Mouse (Mus musculus): ENCODE measurements at regions not wholly inside any gene's neighbourhood (a gene's known extent, or its start where the extent isn't known, plus 50 kb on each side); places are given as distances from the start of the nearest gene placed in this dataset.

GRCm38 (mm10) chr10:23610485-23610884 is 176.6 kb downstream of the Rps12 start:
- DNase-seq (ENCODE audit: low read depth, low spot score), result no peak

GRCm38 (mm10) chr10:23610046-23610445 is 177.0 kb downstream of the Rps12 start:
- DNase-seq (ENCODE audit: low read depth, low spot score), result peak; percentile 5

DNA sequence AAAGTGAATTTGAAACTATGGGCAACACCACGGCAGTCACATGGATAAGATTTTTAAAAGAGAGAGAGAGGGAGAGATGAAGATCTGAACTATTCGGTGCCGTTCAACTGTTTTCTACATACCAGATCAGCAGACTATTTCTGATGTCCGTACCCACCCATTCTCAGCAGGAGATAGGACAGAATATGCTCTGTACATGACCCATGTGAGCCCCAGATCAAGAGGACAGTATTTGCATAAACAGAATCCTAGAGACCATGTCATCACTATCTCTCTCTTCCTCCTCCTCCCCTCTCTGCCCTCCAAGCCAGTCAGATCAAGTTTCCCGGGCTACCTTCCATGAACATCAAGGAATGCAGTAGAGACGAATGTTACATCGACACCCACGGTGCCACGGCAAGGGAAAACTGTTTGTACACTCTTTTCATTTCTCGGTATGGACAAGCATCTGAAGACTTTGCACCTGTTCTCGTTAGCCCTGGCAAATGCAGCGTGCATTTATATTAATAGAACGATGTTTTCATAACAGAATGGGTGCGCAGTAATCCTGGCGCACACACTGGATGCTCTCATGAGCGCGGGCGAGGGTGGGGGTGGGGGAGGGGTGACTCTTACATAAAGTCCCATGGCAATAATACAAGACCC is 177.7 kb downstream of the Rps12 start:
- DNase-seq (ENCODE audit: low read depth, low spot score), result peak; percentile 30

DNA sequence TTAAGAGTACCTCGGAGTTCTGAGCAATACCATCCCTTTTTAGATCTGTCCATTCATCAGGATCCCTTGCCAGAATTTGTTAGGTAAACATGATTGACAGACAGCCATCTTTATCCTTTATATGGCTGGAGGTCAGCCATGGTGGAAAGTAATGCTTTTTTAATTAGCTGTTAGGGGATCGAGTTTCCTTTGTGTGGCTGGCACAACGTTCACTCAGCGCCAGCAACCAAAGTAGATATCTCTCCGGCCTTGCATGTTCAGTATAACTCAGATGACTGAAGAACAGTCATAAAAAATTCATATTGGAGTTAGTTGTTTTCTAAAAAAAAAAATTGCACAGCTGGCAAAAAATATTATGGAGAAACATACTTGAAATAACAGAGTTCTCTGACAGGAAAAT is 186.4 kb downstream of the Rps12 start:
- DNase-seq (ENCODE audit: low read depth, low spot score), result no peak

DNA sequence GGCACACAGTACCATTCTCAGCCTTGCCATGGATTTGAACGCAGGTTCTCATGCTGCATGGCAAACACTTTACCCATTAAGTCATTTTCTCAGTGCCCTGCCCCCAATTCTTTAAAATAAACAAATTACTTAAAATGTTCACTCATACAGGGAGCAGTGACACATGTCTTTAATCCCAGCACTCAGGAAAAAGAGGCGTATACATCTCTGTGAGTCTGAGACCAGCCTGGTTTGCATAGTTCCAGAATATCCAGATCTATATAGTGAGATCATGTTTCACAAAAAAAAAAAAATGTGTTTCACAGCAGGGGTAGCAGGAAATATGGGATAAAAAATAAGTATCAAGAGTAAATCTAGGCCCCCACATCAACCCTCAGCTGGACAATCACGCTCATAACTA is 191.5 kb downstream of the Rps12 start:
- DNase-seq (ENCODE audit: low read depth, low spot score), result no peak

DNA sequence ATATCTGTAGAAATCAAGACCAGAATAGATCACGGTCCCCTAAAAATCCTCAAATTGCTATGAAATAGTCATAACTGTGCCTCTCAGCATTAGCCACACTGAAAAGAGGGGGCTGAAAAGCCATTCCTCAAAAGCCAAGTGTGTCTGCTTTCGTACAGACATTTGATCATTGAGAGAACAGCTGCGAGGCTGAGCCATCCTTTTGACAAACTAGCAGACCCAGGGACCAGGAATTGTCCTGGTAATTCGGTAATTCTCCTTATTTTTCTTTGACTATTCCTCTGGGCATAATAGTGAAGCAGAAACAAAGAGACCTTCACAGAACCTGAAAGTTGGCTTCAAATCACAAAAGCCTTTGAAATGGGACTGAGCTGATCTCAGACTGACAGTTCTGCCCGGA is 206.8 kb downstream of the Rps12 start:
- no peak for DNase-seq (ENCODE audit: low read depth, low spot score)

DNA sequence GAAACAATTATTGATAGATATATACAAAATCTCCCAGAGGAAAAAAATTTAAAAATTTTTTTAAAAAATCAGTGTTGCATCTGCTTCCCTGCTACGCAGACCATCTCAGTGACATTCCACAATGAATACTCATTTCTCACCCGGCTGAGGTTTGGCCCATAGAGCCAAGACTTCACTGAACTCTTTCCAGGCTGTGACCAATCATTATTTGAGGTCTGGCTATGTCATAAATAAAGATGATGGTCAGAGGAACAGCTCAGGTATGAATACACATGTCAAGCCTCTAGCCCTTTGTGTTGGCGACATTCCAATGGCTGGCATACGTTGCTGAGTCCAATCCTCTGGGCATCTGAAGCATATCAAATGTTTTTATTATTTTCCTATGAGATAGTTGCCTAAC is 216.1 kb downstream of the Rps12 start:
- DNase-seq (ENCODE audit: low read depth, low spot score), result no peak

GRCm38 (mm10) chr10:23569386-23569785 is 217.7 kb downstream of the Rps12 start:
- peak; percentile 7 for DNase-seq (ENCODE audit: low read depth, low spot score)

DNA sequence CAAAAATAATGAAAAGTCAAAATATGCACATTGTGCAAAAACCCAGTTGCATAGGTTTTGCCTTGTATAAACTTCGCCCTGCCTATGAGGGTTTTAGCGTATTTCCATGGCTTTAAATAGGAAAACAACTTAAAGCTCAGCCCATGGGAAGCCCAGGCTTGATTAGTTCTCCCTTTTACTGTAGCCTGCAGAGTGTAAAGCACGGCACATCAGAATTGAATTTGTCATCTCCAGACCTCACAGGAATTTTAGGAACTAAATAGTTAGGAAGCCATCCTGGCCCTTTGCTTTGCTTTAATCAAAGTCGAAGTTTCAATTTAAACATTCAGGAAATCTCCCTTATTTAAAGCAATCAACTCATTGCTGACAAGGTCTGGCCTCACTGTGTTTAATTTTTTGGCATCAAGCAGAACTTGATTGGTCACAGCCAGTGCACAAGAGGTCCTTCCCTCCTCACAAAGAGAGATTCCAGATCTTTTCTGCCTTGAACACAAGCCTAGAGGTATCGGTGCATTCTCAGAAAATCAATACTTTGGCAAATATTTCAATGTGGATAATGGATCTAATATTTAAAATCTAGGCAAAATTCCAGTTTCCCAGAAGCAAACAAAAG is 211.8 kb upstream of the Eya4 start:
- no peak for DNase-seq (ENCODE audit: low read depth, low spot score)

DNA sequence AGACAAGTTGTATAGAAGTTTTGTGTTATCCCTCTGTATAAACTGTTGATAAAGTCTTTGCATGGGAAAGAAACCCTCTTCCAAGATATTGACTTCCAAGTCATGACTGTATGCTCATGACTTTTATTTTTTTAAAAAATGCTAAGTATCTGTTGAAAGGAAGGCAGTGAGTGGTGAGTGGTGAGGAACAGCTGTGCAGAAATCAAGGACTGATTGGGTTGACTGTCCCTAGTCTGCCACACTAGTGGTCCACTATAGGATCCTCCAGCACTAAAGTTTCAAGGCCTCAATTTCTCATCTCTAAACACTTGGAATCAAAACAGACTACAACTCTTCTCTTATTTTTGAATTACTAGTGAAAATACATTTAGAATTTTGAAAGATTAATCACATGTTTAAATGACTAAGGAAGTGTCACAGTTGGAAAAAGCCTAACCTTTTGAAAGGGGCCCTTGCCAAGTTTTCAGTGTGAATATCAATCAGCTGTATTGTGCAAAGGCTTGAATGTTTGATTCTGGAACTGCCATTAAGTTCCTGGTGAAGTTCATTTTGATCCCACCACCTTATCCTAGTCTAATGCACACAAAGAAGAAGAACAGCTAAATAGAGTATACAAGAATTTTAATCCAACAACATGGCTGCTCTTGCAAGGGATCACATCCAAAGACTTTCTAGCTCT is 209.5 kb upstream of the Eya4 start:
- DNase-seq (ENCODE audit: low read depth, low spot score), result no peak

GRCm38 (mm10) chr10:23557828-23558227 is 207.2 kb upstream of the Eya4 start:
- no peak for DNase-seq (ENCODE audit: low read depth, low spot score)

- no peak for DNase-seq (ENCODE audit: low read depth, low spot score)
Measured at GRCm38 (mm10) chr10:23549207-23549606, 198.6 kb upstream of the Eya4 start.

GRCm38 (mm10) chr10:23548322-23548721 is 197.7 kb upstream of the Eya4 start:
- no peak for DNase-seq (ENCODE audit: low read depth, low spot score)

- no peak for DNase-seq (ENCODE audit: low read depth, low spot score)
Measured at GRCm38 (mm10) chr10:23542712-23543111, 192.1 kb upstream of the Eya4 start.

- no peak for DNase-seq (ENCODE audit: low read depth, low spot score)
Measured at GRCm38 (mm10) chr10:23541914-23542313, 191.3 kb upstream of the Eya4 start.

DNA sequence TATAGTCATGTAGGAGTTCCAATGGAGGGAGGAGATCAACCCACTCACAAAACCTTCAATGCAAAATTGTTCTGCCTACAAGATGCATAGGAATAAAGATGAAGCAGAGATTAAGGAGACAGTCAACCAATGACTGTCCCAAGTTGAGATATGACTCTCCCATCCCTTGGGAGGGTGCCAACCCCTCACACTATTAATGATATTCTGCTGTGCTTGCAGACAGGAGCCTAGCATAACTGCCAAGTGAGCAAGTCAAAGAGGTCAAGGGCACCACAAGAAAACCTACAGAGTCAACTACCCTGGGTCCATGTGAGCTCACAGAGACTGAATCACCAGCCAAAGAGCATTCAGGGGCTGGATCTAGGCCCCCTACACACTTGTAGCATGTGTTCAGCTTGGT is 184.1 kb upstream of the Eya4 start:
- DNase-seq (ENCODE audit: low read depth, low spot score), result no peak

GRCm38 (mm10) chr10:23531964-23532758 is 181.6 kb upstream of the Eya4 start:
- no peak for DNase-seq (ENCODE audit: low read depth, low spot score)

DNA sequence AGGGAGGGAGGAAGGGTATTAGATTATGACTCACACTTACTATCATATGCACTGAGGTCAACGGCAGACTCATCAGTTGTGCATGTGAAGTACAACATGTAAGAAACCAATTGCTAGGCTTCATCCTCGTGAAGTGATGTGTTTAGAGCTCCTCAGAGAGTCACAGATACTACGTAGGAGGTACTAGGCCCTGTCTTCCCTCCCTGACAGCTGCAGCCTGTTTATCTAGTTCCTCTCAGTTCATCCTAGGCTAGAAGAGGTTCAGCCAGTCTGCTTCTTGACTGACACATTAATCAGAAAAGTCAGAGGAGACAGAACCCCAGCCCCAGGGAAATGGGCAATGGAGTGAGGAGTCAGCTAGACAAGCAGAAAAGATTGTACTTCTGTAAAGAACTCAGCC is 180.1 kb upstream of the Eya4 start:
- DNase-seq (ENCODE audit: low read depth, low spot score), result no peak

DNA sequence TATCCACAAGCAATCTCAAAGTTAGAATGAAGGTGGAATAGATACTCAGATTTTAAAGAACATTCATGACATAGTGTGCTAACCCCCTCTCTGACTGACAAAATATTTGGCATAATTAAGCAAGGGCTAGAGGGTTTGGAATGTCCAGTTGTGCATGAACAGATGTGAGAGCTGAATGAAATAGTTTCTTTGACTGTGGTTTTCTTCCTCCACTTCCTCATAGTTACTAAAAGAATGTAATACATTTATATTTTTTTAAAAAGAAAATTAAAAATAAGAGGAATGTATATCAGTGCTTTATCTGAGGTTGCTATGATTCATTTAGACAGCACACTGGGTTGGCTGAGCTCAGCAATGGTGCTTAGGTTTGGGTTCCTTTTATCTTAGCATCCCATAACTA is 176.2 kb upstream of the Eya4 start:
- DNase-seq (ENCODE audit: low read depth, low spot score), result no peak

GRCm38 (mm10) chr10:23522664-23523063 is 172.1 kb upstream of the Eya4 start:
- no peak for DNase-seq (ENCODE audit: low read depth, low spot score)

DNA sequence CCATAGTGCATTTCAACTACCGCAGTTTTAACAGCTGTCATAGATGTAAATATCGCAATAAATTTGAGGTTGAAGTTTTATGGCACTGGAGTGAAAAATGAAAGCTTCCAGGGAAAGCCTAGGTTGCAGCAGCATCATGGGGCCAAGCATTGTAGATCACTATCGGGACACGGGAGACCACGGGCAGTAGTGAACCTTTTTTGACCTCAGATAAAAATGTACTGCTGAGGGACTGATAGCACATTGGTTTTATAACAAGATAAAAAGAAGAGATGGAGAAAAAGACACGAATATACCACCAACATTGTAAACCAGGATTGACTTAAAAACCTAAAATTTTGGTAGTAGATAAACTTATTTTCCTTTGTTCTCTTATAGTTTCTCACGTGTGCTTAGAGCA is 143.1 kb upstream of the Eya4 start:
- no peak for DNase-seq (ENCODE audit: low read depth, low spot score)

DNA sequence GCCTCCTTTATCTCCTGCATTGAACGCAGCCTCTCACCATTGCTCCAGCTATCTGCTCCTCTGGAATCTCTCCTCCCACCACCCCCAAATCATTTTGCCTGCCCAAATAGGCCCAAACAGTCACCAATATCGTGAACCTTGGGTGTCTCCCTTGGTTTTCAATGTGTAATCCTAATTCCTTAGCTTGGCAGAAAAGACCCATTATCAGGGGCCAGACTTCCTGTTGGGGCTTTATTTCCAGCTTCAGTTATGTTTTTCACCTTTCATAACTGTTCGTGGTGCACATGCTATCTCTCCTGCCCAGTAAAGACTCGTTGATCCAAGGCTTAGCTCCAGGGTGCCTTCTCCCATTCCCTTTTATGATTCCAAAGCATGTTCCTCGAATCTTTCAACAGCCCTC is 142.4 kb upstream of the Eya4 start:
- no peak for DNase-seq (ENCODE audit: low read depth, low spot score)

All from brain, adult 2 months (tissue).